ENCODE assay signal across 8 mouse cellular contexts in genomic region chr1:52008947-52009346, GRCm38 (mm10). TPM values are rescaled to one million over a fixed set of nuclear protein-coding genes. Genes with fewer than 3 reads are reported as not detected.
DNase-seq lines count a peak whose midpoint lies in the region; ATAC-seq and TF ChIP-seq lines count a peak whose summit lies in the region.

No protein-coding gene starts in this region.

- peak overlapping the region; percentile 33 for H3K4me3 ChIP-seq in kidney, postnatal 0 days (replicated peaks; ENCODE audit: low read depth, low read length)
- H3K4me3 ChIP-seq in intestine, embryonic 14.5 days (ENCODE audit: low read depth, low read length): peak overlapping the region; percentile 38

- no peaks in the 10 kb centered on the region for H3K36me3 ChIP-seq in kidney, postnatal 0 days (ENCODE audit: insufficient read depth, low read length)
- H3K36me3 ChIP-seq in intestine, embryonic 14.5 days (ENCODE audit: control insufficient read depth, insufficient read depth, low read length): no peaks in the 10 kb centered on the region

- H3K4me1 ChIP-seq in kidney, postnatal 0 days (replicated peaks; ENCODE audit: insufficient read depth, low read length): no peaks in the 10 kb centered on the region
- peaks cover 4% of the 10 kb centered on the region; the same call in 1 of the 2 replicates for H3K4me1 ChIP-seq in intestine, embryonic 14.5 days (replicated peaks; ENCODE audit: control insufficient read depth, insufficient read depth, low read length)

- peak overlapping the region; percentile 49; the same call in 1 of the 2 replicates for H3K9ac ChIP-seq in kidney, postnatal 0 days (ENCODE audit: low read depth, low read length)
- peak overlapping the region; percentile 17 for H3K9ac ChIP-seq in intestine, embryonic 14.5 days (ENCODE audit: low read length)

- no peak for DNase-seq in kidney, postnatal 0 days (ENCODE audit: low spot score)
- DNase-seq in kidney, postnatal 25 days: no peak
- peak; percentile 23 for DNase-seq in embryo, embryonic 11 days
- DNase-seq in intestine, embryonic 14.5 days (ENCODE audit: low spot score): no peak
- peak; percentile 44 for DNase-seq in naive thymus-derived CD4-positive, alpha-beta T cell, adult 2 months (ENCODE audit: low read depth)
- no peak for DNase-seq in gastrocnemius, adult 8-10 months (ENCODE audit: low spot score in 2 of 2)
- no peak for DNase-seq in adrenal gland, postnatal 25 days

- WGBS in kidney, postnatal 0 days: 7% methylated on average over 12 of the region's 12 CpGs
- 3% methylated on average over 12 of the region's 12 CpGs for WGBS in intestine, embryonic 14.5 days

- no peak for TF ChIP-seq CTCF in kidney, postnatal 0 days (IDR thresholded peaks at IDR 0.05; ENCODE audit: low read depth)

- no peaks in the 10 kb centered on the region for H3K9me3 ChIP-seq in kidney, postnatal 0 days (replicated peaks; ENCODE audit: low read length)
- no peaks in the 10 kb centered on the region for H3K9me3 ChIP-seq in intestine, embryonic 14.5 days (ENCODE audit: control insufficient read depth, low read length)

- no peak for ATAC-seq in kidney, postnatal 0 days (replicated peaks; ENCODE audit: low FRiP score, low read depth)
- no peak for ATAC-seq in intestine, embryonic 14.5 days (replicated peaks; ENCODE audit: low FRiP score, low TSS enrichment, low read depth)
- no peak for ATAC-seq in monocyte, adult 5-6 weeks (replicated peaks; ENCODE audit: insufficient number of reproducible peaks, low FRiP score, low TSS enrichment, poor library complexity, severe bottlenecking)

- no peak overlapping the region for H3K27ac ChIP-seq in kidney, postnatal 0 days
- H3K27ac ChIP-seq in intestine, embryonic 14.5 days (ENCODE audit: low read depth): no peak overlapping the region

- H3K27me3 ChIP-seq in kidney, postnatal 0 days (ENCODE audit: insufficient read depth, low read length): no peaks in the 10 kb centered on the region
- H3K27me3 ChIP-seq in intestine, embryonic 14.5 days (replicated peaks; ENCODE audit: control insufficient read depth, insufficient read depth, low read length): no peaks in the 10 kb centered on the region

- H3K4me2 ChIP-seq in kidney, postnatal 0 days (ENCODE audit: low read length): peak overlapping the region; percentile 61
- peak overlapping the region; percentile 64 for H3K4me2 ChIP-seq in intestine, embryonic 14.5 days (ENCODE audit: low read length)

RNA-seq across cellular contexts. Expression of gene Stat4, which starts 22.0 kb away (rescaled TPM):
- 1.0 and 1.4 TPM in 2 replicates for polyA plus RNA-seq in kidney, postnatal 0 days (2015; fragmentation: Nextera tagmentation; extraction: Ambion mirVana)
- polyA plus RNA-seq in intestine, embryonic 14.5 days (2014; fragmentation: Nextera tagmentation; extraction: Ambion mirVana): 2.4 TPM in 2 replicates
- not detected for total RNA-seq in gastrocnemius, adult 8-10 months (2022)
- 0.12 TPM in 1 of 2 replicates, not detected in the other for total RNA-seq in adrenal gland, postnatal 25 days (2021)
- 78.3 to 278 TPM (median 108 TPM) in 3 replicates for total RNA-seq in monocyte, adult 5-6 weeks (2017)

Comparison
In these comparisons a context has a peak if more than half of its experiments do, and no peak if none do; other contexts are left out.
1. DNase-seq: peak in embryo, embryonic 11 days (single experiment) and naive thymus-derived CD4-positive, alpha-beta T cell, adult 2 months (single experiment); none in kidney, postnatal 0 days (single experiment), kidney, postnatal 25 days (0 of 2), intestine, embryonic 14.5 days (single experiment), gastrocnemius, adult 8-10 months (0 of 2) and adrenal gland, postnatal 25 days (single experiment).
2. RNA of gene Stat4, which starts 22.0 kb away (total RNA-seq): 78.3 to 278 TPM in monocyte, adult 5-6 weeks; 0.12 TPM in adrenal gland, postnatal 25 days and not detected in gastrocnemius, adult 8-10 months; every median in the first group is over 10 times any median in the second.